Mouse (Mus musculus) testis, adult 2 months (tissue): Measurements from ENCODE around the gene Phyh.

Source experiments
- CTCF ChIP-seq: fragments of 200-500 bp; IDR thresholded peaks from 2 replicates; pipeline ENCODE4 v1.5.1; 2012; ENCODE audit warnings: low read depth, mild to moderate bottlenecking, inconsistent platforms, low read length, moderate library complexity; ENCODE audit not compliant: control insufficient read depth, insufficient read depth, insufficient replicate concordance
- POLR2A ChIP-seq: fragments of 200-500 bp; IDR thresholded peaks from 2 replicates; pipeline ENCODE4 v1.6.1; 2012; ENCODE audit warnings: low read depth, mild to moderate bottlenecking, inconsistent platforms, low read length, moderate library complexity; ENCODE audit not compliant: control insufficient read depth

DNA sequence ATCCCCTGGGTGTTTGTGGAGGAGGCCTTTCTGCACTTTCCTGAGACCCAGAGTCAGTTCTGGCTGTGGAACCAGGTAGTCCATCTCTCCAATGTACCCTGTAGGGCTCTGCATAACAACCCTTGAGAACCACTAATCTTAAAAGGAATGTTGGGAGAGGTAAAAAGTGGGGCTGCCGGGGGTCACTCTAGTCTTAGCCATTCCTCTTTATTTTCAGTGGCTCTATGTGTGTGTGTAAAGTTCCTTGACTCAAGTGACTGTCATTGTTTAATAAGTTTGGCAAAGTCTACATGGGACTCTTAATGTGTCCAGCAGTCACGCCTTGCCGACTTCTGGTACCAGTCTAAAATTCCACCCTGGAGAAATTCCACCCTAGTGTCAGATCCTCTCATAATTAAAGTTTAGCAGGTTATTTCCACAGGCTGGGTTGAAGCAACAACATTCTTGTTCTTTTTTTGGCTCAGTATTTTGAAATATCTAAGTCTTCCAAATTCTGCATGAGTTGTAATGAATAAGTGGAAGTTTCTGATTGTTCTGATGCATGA lies 10.0 kb upstream of the Phyh start:
- TF ChIP-seq CTCF (no peak), POLR2A (no peak)
